Mouse (Mus musculus) brain, embryonic 14.5 days (tissue): Measurements from ENCODE around the gene Uba7.

Experiments
- CTCF ChIP-seq: fragments of 200-500 bp; IDR thresholded peaks from 2 replicates; pipeline ENCODE4 v1.5.1; 2012; ENCODE audit warnings: inconsistent platforms, mild to moderate bottlenecking, moderate library complexity, borderline replicate concordance; ENCODE audit not compliant: insufficient read depth, insufficient read length; ENCODE audit errors: extremely low read depth
- POLR2A ChIP-seq: fragments of 200-500 bp; IDR thresholded peaks from 2 replicates; pipeline ENCODE4 v1.6.1; 2012; ENCODE audit warnings: mild to moderate bottlenecking, inconsistent platforms, borderline replicate concordance; ENCODE audit not compliant: poor library complexity, insufficient read depth, insufficient read length, severe bottlenecking; ENCODE audit errors: extremely low read depth

GRCm38 (mm10) chr9:107936831-107937230 lies 38.5 kb upstream of the Uba7 start:
- TF ChIP-seq CTCF = no peak
- TF ChIP-seq POLR2A = no peak
